Mouse (Mus musculus) liver, embryonic 14.5 days (tissue): ENCODE data around the gene Fcgrt. TPM values are rescaled to one million over a fixed set of nuclear protein-coding genes. Genes with fewer than 3 reads are reported as not detected.

ENCODE experiments used
- ATAC-seq: fragments of 200-750 bp; cut with Nextera tagmentation; 2 replicates; pipeline ENCODE4 v1.8.0; 2017; ENCODE audit warnings: moderate number of reproducible peaks, mild to moderate bottlenecking, moderate library complexity; ENCODE audit not compliant: insufficient read depth
- DNase-seq, 3 experiments: peaks; one replicate each; pipeline ENCODE4 v3.0.0-alpha.2; 2012 to 2013; ENCODE audit warnings: low read depth in 3 of 3, low spot score in 3 of 3
- H3K27ac ChIP-seq: fragments of 300-500 bp; sonication (generic); 2 replicates; pipeline ENCODE4 v1.5.1; 2014; ENCODE audit warnings: moderate library complexity, mild to moderate bottlenecking, control low read depth, inconsistent platforms
- H3K27me3 ChIP-seq: fragments of 300-500 bp; sonication (generic); 2 replicates; pipeline ENCODE4 v1.6.1; 2014; ENCODE audit warnings: mild to moderate bottlenecking, low read length, moderate library complexity; ENCODE audit not compliant: control insufficient read depth, insufficient read depth
- H3K36me3 ChIP-seq: fragments of 300-500 bp; sonication (generic); replicated peaks from 2 replicates; pipeline ENCODE4 v1.6.1; 2014; ENCODE audit warnings: low read depth; ENCODE audit not compliant: control insufficient read depth, insufficient read depth
- H3K4me1 ChIP-seq, 2 experiments: fragments of 200-500 bp in 1 of 2; fragments of 300-500 bp in 1 of 2; sonication (generic) in 1 of 2; replicated peaks; 2 replicates each; pipeline ENCODE4 v1.6.1; 2012 to 2014; ENCODE audit warnings: antibody characterized with exemption in 1 of 2, inconsistent platforms in 1 of 2, low read length in 1 of 2; ENCODE audit not compliant: control insufficient read depth in 2 of 2, insufficient read depth in 2 of 2
- H3K4me2 ChIP-seq: fragments of 300-500 bp; sonication (generic); 2 replicates; pipeline ENCODE4 v1.6.1; 2014; ENCODE audit warnings: low read depth, mild to moderate bottlenecking, control low read depth, moderate library complexity
- H3K4me3 ChIP-seq, 2 experiments: fragments of 200-500 bp in 1 of 2; fragments of 300-500 bp in 1 of 2; sonication (generic) in 1 of 2; 2 replicates each; pipeline ENCODE4 v1.5.1; 2012 to 2014; ENCODE audit warnings: low read depth in 2 of 2, low read length in 2 of 2, mild to moderate bottlenecking in 2 of 2, control low read depth in 1 of 2, inconsistent platforms in 1 of 2, moderate library complexity in 1 of 2; ENCODE audit not compliant: insufficient read depth in 1 of 2
- H3K9ac ChIP-seq: fragments of 300-500 bp; sonication (generic); replicated peaks from 2 replicates; pipeline ENCODE4 v1.6.1; 2014; ENCODE audit warnings: mild to moderate bottlenecking, control low read depth, moderate library complexity
- H3K9me3 ChIP-seq: fragments of 300-500 bp; sonication (generic); 2 replicates; pipeline ENCODE4 v1.6.1; 2016; ENCODE audit warnings: low read length, mixed read lengths; ENCODE audit not compliant: control insufficient read depth
- CTCF ChIP-seq: IDR thresholded peaks from 2 replicates; pipeline ENCODE4 v1.5.1; 2016; ENCODE audit warnings: antibody characterized with exemption, low read depth, control low read depth
- EP300 ChIP-seq: IDR thresholded peaks from 2 replicates; pipeline ENCODE4 v1.6.1; 2016; ENCODE audit warnings: antibody characterized with exemption, low read depth
- WGBS: fragments of 180-500 bp; shearing (Covaris S2); extraction: QIAGEN DNeasy Blood & Tissue Kit; methylation state at CpG from one replicate; pipeline ENCODE4 v1.1.7; 2014; ENCODE audit not compliant: insufficient replicate concordance; 5-methylcytosine and 5-hydroxymethylcytosine counted together
- polyA plus RNA-seq, 2 experiments: library from polyadenylated mRNA; depleted of rRNA in 1 of 2; stranded (reverse) in 1 of 2; unstranded in 1 of 2; fragments of >200 nt; fragmentation: Nextera tagmentation in 1 of 2; extraction: Ambion mirVana in 1 of 2; gene quantifications; 2 replicates each; pipeline versions ENCODE4 v1.2.1 to v1.2.3; 2012 to 2014

The Fcgrt gene
- polyA plus RNA-seq, 2 experiments, result 14.9 to 35.5 TPM

- Histone ChIP-seq H3K4me1 (peaks cover 15 to 25% of the 10 kb centered on the region in 2 experiments), H3K9ac (peak overlapping the region; percentile 85), H3K4me2 (peak overlapping the region; percentile 93), H3K9me3 (no peaks in the 10 kb centered on the region), H3K27me3 (no peaks in the 10 kb centered on the region), H3K27ac (peak overlapping the region; percentile 89), H3K36me3 (peaks cover 25% of the 10 kb centered on the region), H3K4me3 (peak overlapping the region; percentile 28 to 87; a peak in 2 of 4 replicates)
- ATAC-seq (no peak), DNase-seq (no peak)
- TF ChIP-seq CTCF (no peak), EP300 (no peak)
- WGBS, result 40% methylated on average over 15 of the region's 15 CpGs
These were observed 26.3 kb upstream of the Fcgrt start for GRCm38 (mm10) chr7:45129776-45130512.

GRCm38 (mm10) chr7:45129318-45129717 is 25.7 kb upstream of the Fcgrt start:
- no peaks in the 10 kb centered on the region for H3K9me3 ChIP-seq
- H3K4me3 ChIP-seq, result peak overlapping the region; percentile 76 to 87
- H3K36me3 ChIP-seq, result peaks cover 25% of the 10 kb centered on the region
- H3K4me1 ChIP-seq, result peaks cover 16 to 24% of the 10 kb centered on the region in 2 experiments
- H3K4me2 ChIP-seq, result peak overlapping the region; percentile 93
- H3K27ac ChIP-seq, result peak overlapping the region; percentile 89
- ATAC-seq, result peak; percentile 9
- H3K27me3 ChIP-seq, result no peaks in the 10 kb centered on the region
- WGBS, result under 1% methylated on average over 17 of the region's 17 CpGs
- TF ChIP-seq EP300, result no peak
- no peak for TF ChIP-seq CTCF
- DNase-seq, result no peak
- peak overlapping the region; percentile 85 for H3K9ac ChIP-seq

- peak within 1 kb of the TSS; percentile 93 for H3K4me2 ChIP-seq
- H3K9ac ChIP-seq, result peak within 1 kb of the TSS; percentile 94
- TF ChIP-seq CTCF, result peak; percentile 90
- peak; percentile 4; the same call in 1 of the 2 replicates for TF ChIP-seq EP300
- under 1% methylated on average over 48 of the region's 48 CpGs for WGBS
- DNase-seq (peak; percentile 99), ATAC-seq (peak; percentile 77)
- peaks cover 25% of the 10 kb centered on the region for H3K36me3 ChIP-seq
- peak within 1 kb of the TSS; percentile 87 to 91 for H3K4me3 ChIP-seq
- peaks cover 16 to 24% of the 10 kb centered on the region in 2 experiments for H3K4me1 ChIP-seq
- H3K27me3 ChIP-seq, result no peaks in the 10 kb centered on the region
- H3K27ac ChIP-seq, result peak within 1 kb of the TSS; percentile 89
- H3K9me3 ChIP-seq, result no peaks in the 10 kb centered on the region
These were observed 25.1 kb upstream of the Fcgrt start, which contains the start of gene Rpl13a for GRCm38 (mm10) chr7:45128624-45129246. Gene Rpl13a (minus strand): TSS chr7:45128761.

- no peak for TF ChIP-seq CTCF
- no peak for TF ChIP-seq EP300
These were observed 24.1 kb upstream of the Fcgrt start for GRCm38 (mm10) chr7:45127700-45128224.

More at GRCm38 (mm10) chr7:45127700-45128224, 24.1 kb upstream of the Fcgrt start:
- WGBS, result under 1% methylated on average over 6 of the region's 6 CpGs
- peaks cover 23 to 28% of the 10 kb centered on the region in 2 experiments for H3K4me1 ChIP-seq
- DNase-seq (no peak), ATAC-seq (no peak)
- no peaks in the 10 kb centered on the region for H3K27me3 ChIP-seq
- peak overlapping the region; percentile 85 for H3K4me2 ChIP-seq
- peak overlapping the region; percentile 94 for H3K9ac ChIP-seq
- H3K4me3 ChIP-seq, result peak overlapping the region; percentile 87 to 91
- H3K9me3 ChIP-seq, result no peaks in the 10 kb centered on the region
- peaks cover 28% of the 10 kb centered on the region for H3K36me3 ChIP-seq
- peak overlapping the region; percentile 83 for H3K27ac ChIP-seq
